In genomic region chr5:110232346-110232745, GRCm38 (mm10) we compare ENCODE assay signal across 9 mouse cellular contexts. TPM values are rescaled to one million over a fixed set of nuclear protein-coding genes. Genes with fewer than 3 reads are reported as not detected.
DNase-seq lines count a peak whose midpoint lies in the region; ATAC-seq and TF ChIP-seq lines count a peak whose summit lies in the region.
"Had no signal": no experiment of that assay in that cellular context is flagged by ENCODE, and none has a peak within 500 bp of the region (broad histone marks: within the 10 kb centered on the region; RNA-seq: fewer than 3 reads in every experiment).

No protein-coding gene starts in this region.

- no peaks in the 10 kb centered on the region for H3K9me3 ChIP-seq in heart, embryonic 14.5 days (ENCODE audit: control insufficient read depth, low read length)
- H3K9me3 ChIP-seq in liver, embryonic 16.5 days (replicated peaks; ENCODE audit: control insufficient read depth, low read length) = no peaks in the 10 kb centered on the region

- 83% methylated on average over 6 of the region's 6 CpGs for WGBS in heart, embryonic 14.5 days
- 63% methylated on average over 6 of the region's 6 CpGs for WGBS in heart, adult 2 months
- 39% methylated on average over 6 of the region's 6 CpGs for WGBS in liver, embryonic 16.5 days (ENCODE audit: insufficient replicate concordance)

- intact Hi-C loops in heart, adult 2 months (cut with DNase I) = loop anchor here (2.0 kb wide), 1 partner anchor 36 kb away; the partner anchor contains the start of gene Pgam5

- no peak for ATAC-seq in heart, embryonic 14.5 days (ENCODE audit: insufficient number of reproducible peaks, insufficient read depth, low FRiP score, low read depth)
- ATAC-seq in liver, embryonic 16.5 days (ENCODE audit: low read depth) = no peak
- ATAC-seq in CD4-positive, CD25-positive, alpha-beta regulatory T cell, adult 4 months = no peak

- H3K9ac ChIP-seq in heart, embryonic 14.5 days (ENCODE audit: low read length) = no peak overlapping the region
- H3K9ac ChIP-seq in heart, adult 2 months (ENCODE audit: low read depth, low read length) = no peak overlapping the region
- H3K9ac ChIP-seq in liver, embryonic 16.5 days (ENCODE audit: low read depth, low read length) = no peak overlapping the region

- TF ChIP-seq CTCF in heart, adult 2 months (IDR thresholded peaks at IDR 0.05) = no peak
- TF ChIP-seq CTCF in testis, adult 2 months (IDR thresholded peaks at IDR 0.05; ENCODE audit: control insufficient read depth, insufficient read depth, insufficient replicate concordance, low read depth, low read length) = no peak
- no peak for TF ChIP-seq CTCF in layer of hippocampus, adult 2 months (conservative IDR thresholded peaks at IDR 0.05)

- no peak for DNase-seq in heart, adult 2 months
- no peak for DNase-seq in testis, postnatal 14 days (ENCODE audit: low spot score)
- no peak for DNase-seq in layer of hippocampus, adult 2 months (ENCODE audit: low spot score in 2 of 2)
- no peak for DNase-seq in c-Kit-positive CD71-positive TER-119-positive erythroid progenitor cells, embryonic 14.5 days (ENCODE audit: low spot score)
- DNase-seq: cerebellum, adult 8-10 months had no signal

- peaks cover 2 to 13% of the 10 kb centered on the region in 2 experiments; a peak in 3 of 4 replicates for H3K4me1 ChIP-seq in heart, embryonic 14.5 days (ENCODE audit: control insufficient read depth in 2 of 2, insufficient read depth in 2 of 2, low read length in 2 of 2)
- peaks cover 2% of the 10 kb centered on the region for H3K4me1 ChIP-seq in heart, adult 2 months (ENCODE audit: control insufficient read depth, insufficient read depth, low read length)
- H3K4me1 ChIP-seq in testis, adult 2 months (ENCODE audit: control insufficient read depth, insufficient read depth, low read length) = peaks cover 3% of the 10 kb centered on the region; the same call in 1 of the 2 replicates
- peaks cover 15% of the 10 kb centered on the region for H3K4me1 ChIP-seq in liver, embryonic 16.5 days (ENCODE audit: control insufficient read depth, low read depth, low read length)

- peak overlapping the region in 1 of 2 experiments; percentile 97; a peak in 1 of 4 replicates for H3K4me3 ChIP-seq in heart, embryonic 14.5 days (ENCODE audit: control insufficient read depth in 1 of 2, insufficient read depth in 1 of 2, low read depth in 1 of 2, low read length in 2 of 2)
- H3K4me3 ChIP-seq in heart, adult 2 months = no peak overlapping the region
- H3K4me3 ChIP-seq in testis, adult 2 months (ENCODE audit: control insufficient read depth, low read depth, low read length) = peak overlapping the region; percentile 56; the same call in 1 of the 2 replicates
- peak overlapping the region; percentile 93 for H3K4me3 ChIP-seq in liver, embryonic 16.5 days (ENCODE audit: low read depth, low read length)
- no peak overlapping the region; the same call in 1 of the 2 replicates for H3K4me3 ChIP-seq in layer of hippocampus, adult 2 months

- no peak overlapping the region for H3K27ac ChIP-seq in heart, embryonic 14.5 days (replicated peaks in 1 of 2; ENCODE audit: control insufficient read depth in 1 of 2, insufficient read depth in 1 of 2, low read depth in 2 of 2, low read length in 2 of 2)
- no peak overlapping the region for H3K27ac ChIP-seq in heart, adult 2 months
- no peak overlapping the region for H3K27ac ChIP-seq in testis, adult 2 months (ENCODE audit: control insufficient read depth, insufficient read depth, low read depth, low read length)
- H3K27ac ChIP-seq in liver, embryonic 16.5 days (ENCODE audit: low read length) = no peak overlapping the region
- H3K27ac ChIP-seq in layer of hippocampus, adult 2 months = no peak overlapping the region

- peaks cover 2% of the 10 kb centered on the region for H3K79me2 ChIP-seq in heart, adult 2 months (replicated peaks; ENCODE audit: control insufficient read depth, insufficient read depth, low read length)

- peaks cover 38% of the 10 kb centered on the region for H3K36me3 ChIP-seq in heart, embryonic 14.5 days (ENCODE audit: control insufficient read depth, insufficient read depth, low read length)
- peaks cover 6% of the 10 kb centered on the region for H3K36me3 ChIP-seq in heart, adult 2 months (ENCODE audit: control insufficient read depth, insufficient read depth, low read length)
- H3K36me3 ChIP-seq in testis, adult 2 months (ENCODE audit: control insufficient read depth, insufficient read depth, low read length) = peaks cover 6% of the 10 kb centered on the region
- H3K36me3 ChIP-seq in liver, embryonic 16.5 days (ENCODE audit: control insufficient read depth, insufficient read depth) = no peaks in the 10 kb centered on the region; the same call in 1 of the 2 replicates

- peak overlapping the region; percentile 77 for H3K4me2 ChIP-seq in heart, embryonic 14.5 days (ENCODE audit: low read length)
- peak overlapping the region; percentile 87 for H3K4me2 ChIP-seq in liver, embryonic 16.5 days (ENCODE audit: low read depth, low read length)

- TF ChIP-seq POLR2A in heart, adult 2 months (IDR thresholded peaks at IDR 0.05; ENCODE audit: insufficient read depth, low read depth, low read length) = no peak
- TF ChIP-seq POLR2A in testis, adult 2 months (IDR thresholded peaks at IDR 0.05; ENCODE audit: control insufficient read depth, low read depth, low read length) = no peak

- TF ChIP-seq EP300 in heart, adult 2 months (IDR thresholded peaks at IDR 0.05; ENCODE audit: insufficient read depth, low read depth, low read length) = no peak

- H3K27me3 ChIP-seq in heart, embryonic 14.5 days (ENCODE audit: control insufficient read depth, insufficient read depth, low read length) = no peaks in the 10 kb centered on the region
- H3K27me3 ChIP-seq in heart, adult 2 months (ENCODE audit: control insufficient read depth, insufficient read depth, low read length) = no peaks in the 10 kb centered on the region
- no peaks in the 10 kb centered on the region for H3K27me3 ChIP-seq in testis, adult 2 months (ENCODE audit: control insufficient read depth, insufficient read depth, low read length)
- no peaks in the 10 kb centered on the region for H3K27me3 ChIP-seq in liver, embryonic 16.5 days (ENCODE audit: control insufficient read depth, insufficient read depth, low read depth, low read length)

RNA-seq across cellular contexts. Expression of gene Ankle2, which starts 1.5 kb away (rescaled TPM):
- 25.4 and 27.3 TPM in 2 replicates for polyA plus RNA-seq in heart, embryonic 14.5 days (2014; fragmentation: Nextera tagmentation; extraction: Ambion mirVana)
- 10 to 100 TPM; 27.5 to 32.7 TPM for total RNA-seq in heart, adult 2 months (2021)
- 6.7 and 10.0 TPM in 2 replicates for polyA plus RNA-seq in heart, adult 2 months (2012; rRNA removed)
- 10.1 and 10.6 TPM in 2 replicates for polyA plus RNA-seq in testis, adult 2 months (2012; rRNA removed)
- 9.9 and 12.3 TPM in 2 replicates for polyA plus RNA-seq in liver, embryonic 16.5 days (2015; fragmentation: Nextera tagmentation; extraction: Ambion mirVana)
- total RNA-seq in layer of hippocampus, adult 2 months (2021) = 10 to 100 TPM; 34.7 to 41.3 TPM
- polyA plus RNA-seq in CD4-positive, CD25-positive, alpha-beta regulatory T cell, adult 4 months (2017; shearing (Covaris generic)) = 10 to 100 TPM; 11.4 to 16.4 TPM

RNA-seq across cellular contexts. Expression of gene Pgam5, which starts 37.4 kb away (rescaled TPM):
- 56.3 and 58.3 TPM in 2 replicates for polyA plus RNA-seq in heart, embryonic 14.5 days (2014; fragmentation: Nextera tagmentation; extraction: Ambion mirVana)
- total RNA-seq in heart, adult 2 months (2021) = 10 to 100 TPM; 31.3 to 33.6 TPM
- polyA plus RNA-seq in heart, adult 2 months (2012; rRNA removed) = 20.9 and 29.3 TPM in 2 replicates
- polyA plus RNA-seq in testis, adult 2 months (2012; rRNA removed) = 16.0 and 17.4 TPM in 2 replicates
- 21.6 and 23.2 TPM in 2 replicates for polyA plus RNA-seq in liver, embryonic 16.5 days (2015; fragmentation: Nextera tagmentation; extraction: Ambion mirVana)
- total RNA-seq in layer of hippocampus, adult 2 months (2021) = 10 to 100 TPM; 57.5 to 66.8 TPM
- 10 to 100 TPM; 29.2 to 31.7 TPM for polyA plus RNA-seq in CD4-positive, CD25-positive, alpha-beta regulatory T cell, adult 4 months (2017; shearing (Covaris generic))

RNA-seq across cellular contexts. Expression of gene Pxmp2, which starts 53.6 kb away (rescaled TPM):
- 14.6 and 19.4 TPM in 2 replicates for polyA plus RNA-seq in heart, embryonic 14.5 days (2014; fragmentation: Nextera tagmentation; extraction: Ambion mirVana)
- total RNA-seq in heart, adult 2 months (2021) = 100 to 1,000 TPM; 107 to 137 TPM
- polyA plus RNA-seq in heart, adult 2 months (2012; rRNA removed) = 85.0 and 101 TPM in 2 replicates
- polyA plus RNA-seq in testis, adult 2 months (2012; rRNA removed) = 6.4 and 7.6 TPM in 2 replicates
- polyA plus RNA-seq in liver, embryonic 16.5 days (2015; fragmentation: Nextera tagmentation; extraction: Ambion mirVana) = 52.2 and 55.6 TPM in 2 replicates
- 10 to 100 TPM; 10.5 to 13.5 TPM for total RNA-seq in layer of hippocampus, adult 2 months (2021)
- 1 to 10 TPM; 1.1 to 2.7 TPM for polyA plus RNA-seq in CD4-positive, CD25-positive, alpha-beta regulatory T cell, adult 4 months (2017; shearing (Covaris generic))

RNA-seq across cellular contexts. Expression of gene Pole, which starts 53.8 kb away (rescaled TPM):
- 16.1 and 19.6 TPM in 2 replicates for polyA plus RNA-seq in heart, embryonic 14.5 days (2014; fragmentation: Nextera tagmentation; extraction: Ambion mirVana)
- total RNA-seq in heart, adult 2 months (2021) = 1 to 10 TPM; 1.7 to 2.8 TPM
- polyA plus RNA-seq in heart, adult 2 months (2012; rRNA removed) = 1.2 and 1.3 TPM in 2 replicates
- 36.1 and 37.2 TPM in 2 replicates for polyA plus RNA-seq in testis, adult 2 months (2012; rRNA removed)
- polyA plus RNA-seq in liver, embryonic 16.5 days (2015; fragmentation: Nextera tagmentation; extraction: Ambion mirVana) = 15.5 and 16.5 TPM in 2 replicates
- 1 to 10 TPM; 2.1 to 2.3 TPM for total RNA-seq in layer of hippocampus, adult 2 months (2021)
- polyA plus RNA-seq in CD4-positive, CD25-positive, alpha-beta regulatory T cell, adult 4 months (2017; shearing (Covaris generic)) = 1 to 10 TPM; 4.8 to 6.5 TPM

RNA-seq across cellular contexts. Expression of gene Golga3, which starts 55.8 kb away (rescaled TPM):
- 18.7 and 19.1 TPM in 2 replicates for polyA plus RNA-seq in heart, embryonic 14.5 days (2014; fragmentation: Nextera tagmentation; extraction: Ambion mirVana)
- total RNA-seq in heart, adult 2 months (2021) = 10 to 100 TPM; 47.2 to 53.6 TPM
- 9.8 and 18.8 TPM in 2 replicates for polyA plus RNA-seq in heart, adult 2 months (2012; rRNA removed)
- polyA plus RNA-seq in testis, adult 2 months (2012; rRNA removed) = 37.4 and 40.8 TPM in 2 replicates
- polyA plus RNA-seq in liver, embryonic 16.5 days (2015; fragmentation: Nextera tagmentation; extraction: Ambion mirVana) = 7.6 and 8.2 TPM in 2 replicates
- total RNA-seq in layer of hippocampus, adult 2 months (2021) = 10 to 100 TPM; 46.0 to 48.2 TPM
- 10 to 100 TPM; 19.7 to 37.2 TPM for polyA plus RNA-seq in CD4-positive, CD25-positive, alpha-beta regulatory T cell, adult 4 months (2017; shearing (Covaris generic))

Comparison
In these comparisons a context has a peak if more than half of its experiments do, and no peak if none do; other contexts are left out.
1. H3K4me3 ChIP-seq: peak in testis, adult 2 months (single experiment) and liver, embryonic 16.5 days (single experiment); none in heart, adult 2 months (single experiment) and layer of hippocampus, adult 2 months (single experiment).